Mouse (Mus musculus) heart, postnatal 0 days (tissue): ENCODE measurements at regions not wholly inside any gene's neighbourhood (a gene's known extent, or its start where the extent isn't known, plus 50 kb on each side); places are given as distances from the start of the nearest gene placed in this dataset.

Experiments used
- CTCF ChIP-seq: IDR thresholded peaks from 2 replicates; pipeline ENCODE4 v1.5.1; 2016; ENCODE audit warnings: antibody characterized with exemption, control low read depth, low read depth
- EP300 ChIP-seq: IDR thresholded peaks from 2 replicates; pipeline ENCODE4 v1.6.1; 2016; ENCODE audit warnings: antibody characterized with exemption, low read depth

DNA sequence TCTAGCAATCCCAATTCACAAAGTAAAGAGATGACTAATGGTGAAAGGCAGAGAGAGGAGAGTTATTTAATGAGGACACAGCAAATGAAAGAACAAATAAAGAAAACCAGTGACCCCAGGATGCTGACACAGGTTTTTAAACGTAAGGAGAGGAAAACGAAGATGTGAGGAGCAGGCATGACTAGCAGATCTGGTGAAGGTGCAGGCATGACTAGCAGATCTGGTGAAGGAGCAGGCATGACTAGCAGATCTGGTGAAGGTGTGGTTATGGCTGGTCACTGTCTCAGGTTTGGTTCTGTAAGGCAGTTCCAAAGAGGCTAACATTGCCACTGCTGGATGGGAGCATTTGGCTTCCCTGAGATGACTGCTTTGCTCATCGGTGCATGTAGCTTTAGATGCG is 57.0 kb downstream of the Mbl2 start:
- TF ChIP-seq CTCF = no peak
- no peak for TF ChIP-seq EP300
